Mouse (Mus musculus): ENCODE results near the gene Gm11983. TPM values are rescaled to one million over a fixed set of nuclear protein-coding genes. Genes with fewer than 3 reads are reported as not detected.

Gm11983 gene
- total and polyA plus RNA-seq, 3 experiments: 0.76 TPM; not detected in 2

GRCm38 (mm10) chr11:6840775-6841174 is 3.3 kb upstream of the Gm11983 start:
- no peak for DNase-seq (ENCODE audit: low spot score)
- no peaks in the 10 kb centered on the region for H3K27me3 ChIP-seq (ENCODE audit: insufficient read depth, low read length)
- no peak for ATAC-seq (ENCODE audit: extremely low read depth, insufficient number of reproducible peaks, low FRiP score, poor library complexity, severe bottlenecking)

GRCm38 (mm10) chr11:6834636-6835035 is 2.8 kb downstream of the Gm11983 start:
- no peaks in the 10 kb centered on the region for H3K36me3 ChIP-seq (replicated peaks)
- H3K4me3 ChIP-seq (ENCODE audit: low read depth, low read length): no peak overlapping the region
- DNase-seq (ENCODE audit: low spot score) (no peak), ATAC-seq (ENCODE audit: extremely low read depth, insufficient number of reproducible peaks, low FRiP score, poor library complexity, severe bottlenecking) (no peak)
- H3K27me3 ChIP-seq (ENCODE audit: insufficient read depth, low read length): no peaks in the 10 kb centered on the region
- H3K4me1 ChIP-seq (ENCODE audit: insufficient read depth, low read depth, low read length): no peaks in the 10 kb centered on the region
- no peak for TF ChIP-seq GATA2 (IDR thresholded peaks at IDR 0.05; ENCODE audit: borderline replicate concordance, low read depth, low read length)
- TF ChIP-seq CTCF (IDR thresholded peaks at IDR 0.05; ENCODE audit: low read depth, low read length): no peak
- no peak for TF ChIP-seq TAL1 (conservative IDR thresholded peaks at IDR 0.05; ENCODE audit: low read depth, low read length)
- no peak for TF ChIP-seq GATA1 (IDR thresholded peaks at IDR 0.05; ENCODE audit: borderline replicate concordance, low read length)
- no peak for TF ChIP-seq POLR2AphosphoS5 (IDR thresholded peaks at IDR 0.05; ENCODE audit: insufficient replicate concordance, low read depth, low read length)
- no peaks in the 10 kb centered on the region for H3K9me3 ChIP-seq (replicated peaks)

More at GRCm38 (mm10) chr11:6840775-6841174, 3.3 kb upstream of the Gm11983 start:
- Histone ChIP-seq H3K36me3 (replicated peaks) (no peaks in the 10 kb centered on the region), H3K4me3 (ENCODE audit: low read depth, low read length) (no peak overlapping the region), H3K4me1 (ENCODE audit: insufficient read depth, low read depth, low read length) (no peaks in the 10 kb centered on the region), H3K9me3 (replicated peaks) (no peaks in the 10 kb centered on the region)
- TF ChIP-seq GATA1 (IDR thresholded peaks at IDR 0.05; ENCODE audit: borderline replicate concordance, low read length) (no peak), TAL1 (conservative IDR thresholded peaks at IDR 0.05; ENCODE audit: low read depth, low read length) (no peak), POLR2AphosphoS5 (IDR thresholded peaks at IDR 0.05; ENCODE audit: insufficient replicate concordance, low read depth, low read length) (no peak), GATA2 (IDR thresholded peaks at IDR 0.05; ENCODE audit: borderline replicate concordance, low read depth, low read length) (no peak), CTCF (IDR thresholded peaks at IDR 0.05; ENCODE audit: low read depth, low read length) (no peak)

GRCm38 (mm10) chr11:6833731-6834130 is 3.7 kb downstream of the Gm11983 start:
- ATAC-seq (ENCODE audit: extremely low read depth, insufficient number of reproducible peaks, low FRiP score, poor library complexity, severe bottlenecking): no peak
- H3K36me3 ChIP-seq (replicated peaks): no peaks in the 10 kb centered on the region
- no peaks in the 10 kb centered on the region for H3K9me3 ChIP-seq (replicated peaks)
- no peak overlapping the region for H3K4me3 ChIP-seq (ENCODE audit: low read depth, low read length)
- DNase-seq (ENCODE audit: low spot score): no peak
- H3K4me1 ChIP-seq (ENCODE audit: insufficient read depth, low read depth, low read length): no peaks in the 10 kb centered on the region
- H3K27me3 ChIP-seq (ENCODE audit: insufficient read depth, low read length): no peaks in the 10 kb centered on the region
- TF ChIP-seq POLR2AphosphoS5 (IDR thresholded peaks at IDR 0.05; ENCODE audit: insufficient replicate concordance, low read depth, low read length): no peak

GRCm38 (mm10) chr11:6831931-6832330 is 5.5 kb downstream of the Gm11983 start:
- H3K36me3 ChIP-seq (replicated peaks): no peaks in the 10 kb centered on the region
- H3K4me1 ChIP-seq (ENCODE audit: insufficient read depth, low read depth, low read length): no peaks in the 10 kb centered on the region
- ATAC-seq (ENCODE audit: extremely low read depth, insufficient number of reproducible peaks, low FRiP score, poor library complexity, severe bottlenecking) (no peak), DNase-seq (ENCODE audit: low spot score) (no peak)
- no peaks in the 10 kb centered on the region for H3K27me3 ChIP-seq (ENCODE audit: insufficient read depth, low read length)
- H3K9me3 ChIP-seq (replicated peaks): no peaks in the 10 kb centered on the region
- TF ChIP-seq GATA2 (IDR thresholded peaks at IDR 0.05; ENCODE audit: borderline replicate concordance, low read depth, low read length) (no peak), CTCF (IDR thresholded peaks at IDR 0.05; ENCODE audit: low read depth, low read length) (no peak), POLR2AphosphoS5 (IDR thresholded peaks at IDR 0.05; ENCODE audit: insufficient replicate concordance, low read depth, low read length) (no peak), GATA1 (IDR thresholded peaks at IDR 0.05; ENCODE audit: borderline replicate concordance, low read length) (no peak), TAL1 (conservative IDR thresholded peaks at IDR 0.05; ENCODE audit: low read depth, low read length) (no peak)
- H3K4me3 ChIP-seq (ENCODE audit: low read depth, low read length): no peak overlapping the region

- TF ChIP-seq TAL1 (conservative IDR thresholded peaks at IDR 0.05; ENCODE audit: low read depth, low read length): no peak
- no peak for TF ChIP-seq GATA2 (IDR thresholded peaks at IDR 0.05; ENCODE audit: borderline replicate concordance, low read depth, low read length)
- TF ChIP-seq POLR2AphosphoS5 (IDR thresholded peaks at IDR 0.05; ENCODE audit: insufficient replicate concordance, low read depth, low read length): no peak
- no peak for TF ChIP-seq CTCF (IDR thresholded peaks at IDR 0.05; ENCODE audit: low read depth, low read length)
- no peak for TF ChIP-seq GATA1 (IDR thresholded peaks at IDR 0.05; ENCODE audit: borderline replicate concordance, low read length)
- Histone ChIP-seq H3K4me1 (ENCODE audit: insufficient read depth, low read depth, low read length) (no peaks in the 10 kb centered on the region), H3K4me3 (ENCODE audit: low read depth, low read length) (no peak overlapping the region), H3K27me3 (ENCODE audit: insufficient read depth, low read length) (no peaks in the 10 kb centered on the region), H3K36me3 (replicated peaks) (no peaks in the 10 kb centered on the region), H3K9me3 (replicated peaks) (no peaks in the 10 kb centered on the region)
- ATAC-seq (ENCODE audit: extremely low read depth, insufficient number of reproducible peaks, low FRiP score, poor library complexity, severe bottlenecking) (no peak), DNase-seq (ENCODE audit: low spot score) (no peak)
These were observed 9.3 kb downstream of the Gm11983 start for GRCm38 (mm10) chr11:6828196-6828595.

- H3K36me3 ChIP-seq (replicated peaks): no peaks in the 10 kb centered on the region
- DNase-seq (ENCODE audit: low spot score) (no peak), ATAC-seq (ENCODE audit: extremely low read depth, insufficient number of reproducible peaks, low FRiP score, poor library complexity, severe bottlenecking) (no peak)
- H3K27me3 ChIP-seq (ENCODE audit: insufficient read depth, low read length): no peaks in the 10 kb centered on the region
- TF ChIP-seq GATA1 (IDR thresholded peaks at IDR 0.05; ENCODE audit: borderline replicate concordance, low read length) (no peak), CTCF (IDR thresholded peaks at IDR 0.05; ENCODE audit: low read depth, low read length) (no peak), TAL1 (conservative IDR thresholded peaks at IDR 0.05; ENCODE audit: low read depth, low read length) (no peak), GATA2 (IDR thresholded peaks at IDR 0.05; ENCODE audit: borderline replicate concordance, low read depth, low read length) (no peak), POLR2AphosphoS5 (IDR thresholded peaks at IDR 0.05; ENCODE audit: insufficient replicate concordance, low read depth, low read length) (no peak)
- no peaks in the 10 kb centered on the region for H3K9me3 ChIP-seq (replicated peaks)
- no peaks in the 10 kb centered on the region for H3K4me1 ChIP-seq (ENCODE audit: insufficient read depth, low read depth, low read length)
- H3K4me3 ChIP-seq (ENCODE audit: low read depth, low read length): no peak overlapping the region
These were observed 11.3 kb downstream of the Gm11983 start for GRCm38 (mm10) chr11:6826157-6826556.

GRCm38 (mm10) chr11:6823176-6823575 is 14.3 kb downstream of the Gm11983 start:
- no peaks in the 10 kb centered on the region for H3K9me3 ChIP-seq (replicated peaks)
- no peaks in the 10 kb centered on the region for H3K36me3 ChIP-seq (replicated peaks)
- no peak for ATAC-seq (ENCODE audit: extremely low read depth, insufficient number of reproducible peaks, low FRiP score, poor library complexity, severe bottlenecking)
- no peak for TF ChIP-seq GATA1 (IDR thresholded peaks at IDR 0.05; ENCODE audit: borderline replicate concordance, low read length)
- TF ChIP-seq TAL1 (conservative IDR thresholded peaks at IDR 0.05; ENCODE audit: low read depth, low read length): no peak
- no peak for TF ChIP-seq GATA2 (IDR thresholded peaks at IDR 0.05; ENCODE audit: borderline replicate concordance, low read depth, low read length)
- no peak for TF ChIP-seq POLR2AphosphoS5 (IDR thresholded peaks at IDR 0.05; ENCODE audit: insufficient replicate concordance, low read depth, low read length)
- no peak for TF ChIP-seq CTCF (IDR thresholded peaks at IDR 0.05; ENCODE audit: low read depth, low read length)
- no peaks in the 10 kb centered on the region for H3K27me3 ChIP-seq (ENCODE audit: insufficient read depth, low read length)
- H3K4me1 ChIP-seq (ENCODE audit: insufficient read depth, low read depth, low read length): no peaks in the 10 kb centered on the region
- H3K4me3 ChIP-seq (ENCODE audit: low read depth, low read length): no peak overlapping the region
- DNase-seq (ENCODE audit: low spot score): no peak

Measured in G1E (cell line).